ENCODE assay signal across 8 mouse cellular contexts in genomic region chr19:36056502-36057221, GRCm38 (mm10). TPM values are rescaled to one million over a fixed set of nuclear protein-coding genes. Genes with fewer than 3 reads are reported as not detected.
DNase-seq lines count a peak whose midpoint lies in the region; ATAC-seq and TF ChIP-seq lines count a peak whose summit lies in the region.

No protein-coding gene starts in this region.

- H3K9me3 ChIP-seq in heart, embryonic 14.5 days (ENCODE audit: control insufficient read depth, low read length): no peaks in the 10 kb centered on the region
- H3K9me3 ChIP-seq in hindbrain, postnatal 0 days (ENCODE audit: low read length): no peaks in the 10 kb centered on the region
- H3K9me3 ChIP-seq in midbrain, postnatal 0 days (ENCODE audit: low read length): no peaks in the 10 kb centered on the region

- peaks cover 5 to 7% of the 10 kb centered on the region in 2 experiments; a peak in 2 of 4 replicates for H3K4me1 ChIP-seq in heart, embryonic 14.5 days (ENCODE audit: control insufficient read depth in 2 of 2, insufficient read depth in 2 of 2, low read length in 2 of 2)
- H3K4me1 ChIP-seq in brown adipose tissue, adult 24 weeks (ENCODE audit: control insufficient read depth, insufficient read depth, insufficient read length, low read length): no peaks in the 10 kb centered on the region
- H3K4me1 ChIP-seq in hindbrain, postnatal 0 days (ENCODE audit: insufficient read depth, low read length): no peaks in the 10 kb centered on the region
- H3K4me1 ChIP-seq in midbrain, postnatal 0 days (ENCODE audit: insufficient read depth, low read length): no peaks in the 10 kb centered on the region

- H3K36me3 ChIP-seq in heart, embryonic 14.5 days (ENCODE audit: control insufficient read depth, insufficient read depth, low read length): no peaks in the 10 kb centered on the region
- no peaks in the 10 kb centered on the region for H3K36me3 ChIP-seq in hindbrain, postnatal 0 days (ENCODE audit: insufficient read depth, low read length)
- H3K36me3 ChIP-seq in midbrain, postnatal 0 days (ENCODE audit: insufficient read depth, low read length): no peaks in the 10 kb centered on the region

- DNase-seq in heart, postnatal 36 days: no peak
- peak; percentile 15 for DNase-seq in 3134 (ENCODE audit: extremely low read depth, insufficient read length, low spot score)
- DNase-seq in hindbrain, postnatal 0 days (ENCODE audit: low spot score): peak; percentile 11
- DNase-seq in midbrain, postnatal 0 days (ENCODE audit: low spot score): peak; percentile 16
- DNase-seq in spleen, postnatal 36 days (ENCODE audit: low spot score in 2 of 2): no peak
- no peak for DNase-seq in c-Kit-positive CD71-positive TER-119-positive erythroid progenitor cells, embryonic 14.5 days (ENCODE audit: low spot score)

- no peak for TF ChIP-seq CTCF in hindbrain, postnatal 0 days (IDR thresholded peaks at IDR 0.05; ENCODE audit: low read depth)
- TF ChIP-seq CTCF in midbrain, postnatal 0 days (IDR thresholded peaks at IDR 0.05): no peak

- WGBS in heart, embryonic 14.5 days: 7% methylated on average over 49 of the region's 49 CpGs
- 7% methylated on average over 49 of the region's 49 CpGs for WGBS in hindbrain, postnatal 0 days
- WGBS in midbrain, postnatal 0 days: 9% methylated on average over 49 of the region's 49 CpGs

- peak overlapping the region; percentile 93 for H3K4me2 ChIP-seq in heart, embryonic 14.5 days (ENCODE audit: low read length)
- H3K4me2 ChIP-seq in hindbrain, postnatal 0 days (ENCODE audit: low read depth, low read length): peak overlapping the region; percentile 84
- H3K4me2 ChIP-seq in midbrain, postnatal 0 days (ENCODE audit: low read depth, low read length, poor library complexity, severe bottlenecking): peak overlapping the region; percentile 78

- ATAC-seq in heart, embryonic 14.5 days (ENCODE audit: insufficient number of reproducible peaks, insufficient read depth, low FRiP score, low read depth): no peak
- ATAC-seq in hindbrain, postnatal 0 days: peak; percentile 24
- ATAC-seq in midbrain, postnatal 0 days (ENCODE audit: low FRiP score): peak; percentile 53

- H3K27me3 ChIP-seq in heart, embryonic 14.5 days (ENCODE audit: control insufficient read depth, insufficient read depth, low read length): peaks cover 53% of the 10 kb centered on the region
- no peaks in the 10 kb centered on the region for H3K27me3 ChIP-seq in hindbrain, postnatal 0 days (ENCODE audit: insufficient read depth, low read length)
- no peaks in the 10 kb centered on the region for H3K27me3 ChIP-seq in midbrain, postnatal 0 days (ENCODE audit: insufficient read depth, low read length)

- intact Hi-C loops in heart, postnatal 36 days (cut with DNase I): no loop called here

- no peak overlapping the region for H3K27ac ChIP-seq in heart, embryonic 14.5 days (replicated peaks in 1 of 2; ENCODE audit: control insufficient read depth in 1 of 2, insufficient read depth in 1 of 2, low read depth in 2 of 2, low read length in 2 of 2)
- H3K27ac ChIP-seq in brown adipose tissue, adult 24 weeks (replicated peaks; ENCODE audit: low read depth, low read length): no peak overlapping the region
- H3K27ac ChIP-seq in hindbrain, postnatal 0 days: peak overlapping the region; percentile 60
- H3K27ac ChIP-seq in midbrain, postnatal 0 days (ENCODE audit: low read depth, low read length): peak overlapping the region; percentile 32; the same call in 1 of the 2 replicates

- H3K4me3 ChIP-seq in heart, embryonic 14.5 days (ENCODE audit: control insufficient read depth in 1 of 2, insufficient read depth in 1 of 2, low read depth in 1 of 2, low read length in 2 of 2): peak overlapping the region; percentile 57 to 70
- peak overlapping the region; percentile 43 for H3K4me3 ChIP-seq in brown adipose tissue, adult 24 weeks (ENCODE audit: insufficient read depth, low read depth, low read length)
- peak overlapping the region; percentile 65 for H3K4me3 ChIP-seq in hindbrain, postnatal 0 days (ENCODE audit: low read length)
- H3K4me3 ChIP-seq in midbrain, postnatal 0 days (ENCODE audit: low read depth, low read length): peak overlapping the region; percentile 64

- H3K9ac ChIP-seq in heart, embryonic 14.5 days (ENCODE audit: low read length): peak overlapping the region; percentile 52; the same call in 1 of the 2 replicates
- H3K9ac ChIP-seq in hindbrain, postnatal 0 days (replicated peaks; ENCODE audit: low read length): peak overlapping the region; percentile 56
- H3K9ac ChIP-seq in midbrain, postnatal 0 days (replicated peaks; ENCODE audit: low read length, poor library complexity, severe bottlenecking): peak overlapping the region; percentile 66

RNA-seq across cellular contexts. Expression of gene Htr7, which starts 0.6 kb away (rescaled TPM):
- 0.07 TPM in 1 of 2 replicates, not detected in the other for polyA plus RNA-seq in heart, embryonic 14.5 days (2014; fragmentation: Nextera tagmentation; extraction: Ambion mirVana)
- under 1 TPM; 0.42 to 0.49 TPM for total RNA-seq in heart, postnatal 36 days (2021)
- not detected in 2 replicates for polyA plus RNA-seq in brown adipose tissue, adult 24 weeks (2012; ENCODE audit: insufficient read depth, insufficient read length, missing spikeins)
- 36.6 and 39.4 TPM in 2 replicates for total RNA-seq in hindbrain, postnatal 0 days (2014; rRNA removed)
- polyA plus RNA-seq in hindbrain, postnatal 0 days (2015; fragmentation: Nextera tagmentation; extraction: Ambion mirVana): 16.9 and 17.1 TPM in 2 replicates
- 25.7 and 28.8 TPM in 2 replicates for total RNA-seq in midbrain, postnatal 0 days (2014; rRNA removed)
- 15.4 and 15.8 TPM in 2 replicates for polyA plus RNA-seq in midbrain, postnatal 0 days (2015; fragmentation: Nextera tagmentation; extraction: Ambion mirVana)

RNA-seq across cellular contexts. Expression of gene Rpp30, which starts 26.9 kb away (rescaled TPM):
- 44.2 and 45.7 TPM in 2 replicates for polyA plus RNA-seq in heart, embryonic 14.5 days (2014; fragmentation: Nextera tagmentation; extraction: Ambion mirVana)
- 10 to 100 TPM; 12.7 to 19.5 TPM for total RNA-seq in heart, postnatal 36 days (2021)
- polyA plus RNA-seq in brown adipose tissue, adult 24 weeks (2012; ENCODE audit: insufficient read depth, insufficient read length, missing spikeins): 24.8 and 25.8 TPM in 2 replicates
- 16.8 and 21.3 TPM in 2 replicates for total RNA-seq in hindbrain, postnatal 0 days (2014; rRNA removed)
- 72.8 and 77.7 TPM in 2 replicates for polyA plus RNA-seq in hindbrain, postnatal 0 days (2015; fragmentation: Nextera tagmentation; extraction: Ambion mirVana)
- 19.0 and 27.3 TPM in 2 replicates for total RNA-seq in midbrain, postnatal 0 days (2014; rRNA removed)
- polyA plus RNA-seq in midbrain, postnatal 0 days (2015; fragmentation: Nextera tagmentation; extraction: Ambion mirVana): 71.5 and 73.8 TPM in 2 replicates

Comparison
In these comparisons a context has a peak if more than half of its experiments do, and no peak if none do; other contexts are left out.
1. H3K27ac ChIP-seq: peak in hindbrain, postnatal 0 days (single experiment) and midbrain, postnatal 0 days (single experiment); none in heart, embryonic 14.5 days (0 of 2) and brown adipose tissue, adult 24 weeks (single experiment).
2. DNase-seq: peak in 3134 (single experiment), hindbrain, postnatal 0 days (single experiment) and midbrain, postnatal 0 days (single experiment); none in heart, postnatal 36 days (0 of 2), spleen, postnatal 36 days (0 of 2) and c-Kit-positive CD71-positive TER-119-positive erythroid progenitor cells, embryonic 14.5 days (single experiment).
3. RNA of gene Htr7, which starts 0.6 kb away (polyA plus RNA-seq): 16.9 to 17.1 TPM in hindbrain, postnatal 0 days and 15.4 to 15.8 TPM in midbrain, postnatal 0 days; not detected in brown adipose tissue, adult 24 weeks and 0.07 TPM in heart, embryonic 14.5 days; every median in the first group is over 10 times any median in the second.
4. Peak in every context shown above with its lines, with median percentiles within 50 percentile points of each other: H3K4me2 ChIP-seq, H3K4me3 ChIP-seq and H3K9ac ChIP-seq.